Mouse (Mus musculus) CD8-positive naive resting alpha-beta T cell, adult 2 months (primary cell): ENCODE measurements around the gene Zscan22.
"Not testable (repeated sequence)": the region's sequence is repeated elsewhere in the genome, so short reads cannot be mapped to it uniquely, and the experiment has no call there.

ENCODE experiments used
- DNase-seq, 2 experiments: peaks; one replicate each; pipeline ENCODE4 v3.0.0; 2022; ENCODE audit warnings: low read depth in 2 of 2, low spot score in 2 of 2

Gene Zscan22

GRCm38 (mm10) chr7:12927191-12927680, 29.6 kb downstream of the Zscan22 start, which contains the start of gene Rnf225:
Gene Rnf225, plus strand, starts transcription at chr7:12927416.
- no peak for DNase-seq

DNA sequence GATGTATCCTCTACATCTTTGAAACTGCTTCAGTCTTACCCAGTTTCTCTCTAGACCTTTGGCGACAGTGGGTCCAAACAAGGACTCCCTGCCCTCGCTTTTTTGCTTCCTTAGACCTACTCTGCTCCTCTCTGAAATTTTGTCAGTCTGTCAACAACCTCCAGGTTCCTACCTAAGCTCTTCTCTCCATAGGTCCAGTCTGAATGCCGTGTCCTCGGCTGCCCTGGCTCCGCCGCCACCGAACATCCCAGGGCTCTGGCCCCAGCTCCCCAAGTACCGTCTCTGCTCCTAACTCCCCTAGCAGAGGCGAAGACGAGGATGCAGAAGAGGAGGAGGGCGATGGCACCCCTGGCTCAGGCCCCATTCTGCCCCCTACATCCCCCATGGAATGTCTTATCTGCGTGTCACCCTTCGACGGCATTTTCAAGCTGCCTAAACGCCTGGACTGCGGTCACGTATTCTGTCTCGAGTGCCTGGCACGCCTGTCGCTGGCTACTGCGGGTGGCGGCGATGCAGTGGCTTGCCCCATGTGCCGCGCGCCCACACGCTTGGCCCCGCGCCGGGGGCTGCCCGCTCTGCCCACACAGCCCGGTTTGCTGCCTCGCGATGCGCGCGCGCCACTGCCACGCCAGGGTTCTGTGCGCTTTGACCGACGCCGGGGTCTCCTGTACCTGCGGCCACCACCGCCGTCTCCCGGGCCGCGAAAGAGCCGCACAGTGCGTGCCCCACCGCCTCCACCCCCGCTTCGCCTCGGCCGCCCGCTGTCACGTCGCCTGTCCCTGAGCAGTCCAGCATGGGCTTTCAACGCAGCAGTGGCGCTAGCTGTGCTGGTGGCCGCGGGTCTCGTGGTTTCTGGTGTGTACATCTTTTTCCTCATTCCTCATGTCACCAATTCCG, 30.3 kb downstream of the Zscan22 start:
- DNase-seq, result no peak

DNA sequence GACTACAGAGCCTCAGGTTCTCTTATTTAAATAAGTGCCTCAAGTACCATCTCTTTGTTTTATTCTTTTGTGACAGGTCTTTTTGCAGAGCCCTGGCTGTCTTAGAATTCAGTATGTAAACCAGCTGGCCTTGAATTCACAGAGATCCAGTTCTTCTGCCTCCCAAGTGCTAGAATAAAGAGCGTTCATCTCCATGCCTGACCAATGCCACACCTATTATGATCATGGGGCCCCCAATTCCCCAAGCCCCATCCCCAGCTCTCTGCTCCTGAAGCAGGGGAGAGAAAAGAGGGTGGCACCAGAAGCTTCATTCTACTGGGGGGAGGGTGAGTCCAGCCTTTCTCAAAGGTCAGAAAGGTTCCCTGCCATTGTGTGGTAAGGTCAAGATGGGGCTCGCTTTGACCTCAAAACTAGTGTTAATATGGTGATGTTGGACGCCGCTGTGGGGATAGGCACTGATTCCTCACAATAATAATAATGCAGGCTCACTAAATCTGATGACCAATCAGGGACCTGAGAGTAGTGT, 36.1 kb downstream of the Zscan22 start:
- DNase-seq, result no peak

DNA sequence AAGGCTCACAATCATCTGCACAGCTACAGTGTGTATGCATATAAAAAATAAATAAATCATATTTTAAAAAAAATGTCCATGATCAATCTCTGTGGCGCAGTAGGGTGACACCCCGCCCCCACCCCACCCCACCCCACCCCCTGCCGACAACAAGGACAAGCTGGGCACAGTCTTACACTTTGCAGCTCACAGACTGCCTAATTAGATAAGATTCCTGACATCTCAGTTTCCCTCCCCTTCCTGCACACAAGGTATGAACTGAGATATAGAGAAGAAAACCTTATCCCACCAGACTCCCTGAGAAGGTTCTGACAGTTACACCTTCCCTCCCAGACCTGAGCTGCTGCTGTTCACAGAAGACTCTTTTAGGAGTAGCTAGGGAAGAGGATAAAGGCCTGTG, 37.2 kb downstream of the Zscan22 start:
- DNase-seq, result no peak

- DNase-seq, result not testable (repeated sequence)
Measured at GRCm38 (mm10) chr7:12937254-12937803, 39.7 kb downstream of the Zscan22 start.

GRCm38 (mm10) chr7:12940599-12940998, 43.0 kb downstream of the Zscan22 start:
- DNase-seq, result no peak

GRCm38 (mm10) chr7:12943488-12943887, 45.9 kb downstream of the Zscan22 start:
- DNase-seq, result peak; percentile 19 to 51

DNA sequence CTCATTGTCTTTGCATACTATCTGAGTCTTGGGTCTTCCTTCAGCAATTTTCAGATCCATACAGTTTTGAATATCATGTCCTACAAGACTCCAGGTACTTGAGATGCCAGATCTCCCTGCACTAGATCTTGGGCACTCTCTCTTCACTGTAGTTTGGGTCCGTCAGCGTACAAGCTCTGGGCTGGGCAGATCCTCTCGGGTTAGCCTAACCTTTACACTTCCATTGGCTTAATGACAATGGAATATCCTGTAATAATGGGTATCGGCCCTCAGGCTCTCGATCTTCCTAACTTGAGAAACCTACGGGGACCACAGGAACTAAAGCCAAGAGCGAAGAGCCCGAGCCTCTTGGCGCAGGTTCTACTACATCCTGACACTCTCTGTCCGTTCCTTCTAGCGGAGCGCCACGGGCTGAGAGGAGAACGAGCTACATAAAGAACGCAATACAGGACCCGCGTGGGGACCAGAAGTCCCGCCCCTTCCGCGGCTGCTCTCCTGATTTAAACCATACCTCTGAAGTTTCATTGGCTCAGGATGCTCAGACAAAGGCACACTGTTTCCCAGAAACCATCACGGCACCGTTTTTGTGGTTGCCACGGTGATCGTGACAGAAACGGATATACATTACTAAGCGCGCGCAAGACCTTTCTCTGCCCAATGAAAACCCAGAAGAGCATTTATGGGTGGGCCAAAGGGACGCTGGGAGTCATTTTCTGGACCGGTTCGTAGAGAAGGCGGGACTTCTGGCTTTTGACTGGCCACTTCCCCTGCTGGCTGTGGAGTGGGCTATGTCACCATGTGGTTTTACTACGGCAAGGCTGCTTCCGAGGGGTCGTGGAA, 51.6 kb downstream of the Zscan22 start:
- peak; percentile 92 for DNase-seq

DNA sequence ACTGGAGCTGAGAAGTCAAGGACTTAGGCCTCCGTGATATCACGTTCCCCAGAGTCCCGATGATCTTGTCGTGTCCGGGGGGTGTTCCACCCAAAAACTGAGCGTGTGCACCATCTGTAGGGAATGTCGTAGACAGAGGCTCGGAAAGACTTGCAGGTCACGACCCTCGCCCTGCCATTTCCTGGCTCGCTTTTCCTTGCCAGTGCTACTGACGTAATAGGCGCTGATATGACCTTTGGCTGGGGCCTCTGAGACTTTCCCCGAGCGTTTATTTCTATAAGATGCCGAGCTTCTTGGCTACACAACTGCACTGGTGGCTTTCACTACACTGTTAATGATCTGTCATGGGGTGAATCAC, 52.2 kb downstream of the Zscan22 start:
- DNase-seq, result no peak

DNA sequence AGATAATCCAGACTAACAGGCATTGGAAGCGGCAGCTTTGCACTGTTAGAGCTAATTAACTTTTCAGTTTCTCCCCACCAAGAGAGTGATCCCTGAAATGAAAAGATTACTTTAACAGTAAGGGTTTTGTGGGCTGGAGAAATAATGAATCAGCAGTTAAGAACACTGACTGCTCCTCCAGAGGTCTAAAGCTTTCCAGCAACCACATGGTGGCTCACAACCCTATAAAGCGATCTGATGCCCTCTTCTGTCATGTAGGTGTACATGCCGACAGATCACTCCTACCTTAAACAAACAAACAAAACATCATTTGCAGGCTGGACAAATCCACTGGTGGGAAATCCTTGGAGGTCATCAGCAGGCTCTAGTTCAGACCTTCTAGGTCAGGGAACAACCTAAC, 57.3 kb downstream of the Zscan22 start:
- DNase-seq, result no peak

GRCm38 (mm10) chr7:12957511-12957910, 59.9 kb downstream of the Zscan22 start:
- no peak for DNase-seq
